Mouse (Mus musculus): ENCODE measurements around the gene Noct. TPM values are rescaled to one million over a fixed set of nuclear protein-coding genes. Genes with fewer than 3 reads are reported as not detected.
"Not testable (repeated sequence)": the region's sequence is repeated elsewhere in the genome, so short reads cannot be mapped to it uniquely, and the experiment has no call there.

Noct gene
- polyA plus RNA-seq (2012; rRNA removed), result 33.6 and 37.0 TPM in 2 replicates

- DNase-seq (ENCODE audit: low read depth, low spot score), result no peak
- under 1% methylated on average over 100 of the region's 100 CpGs for WGBS
Observed at GRCm38 (mm10) chr3:51224363-51225225, at the start of gene Noct. Gene Noct, plus strand, starts transcription at chr3:51224447.

- 58% methylated on average over 10 of the region's 10 CpGs for WGBS
- DNase-seq (ENCODE audit: low read depth, low spot score), result no peak
Observed at GRCm38 (mm10) chr3:51178158-51178557, 46.1 kb upstream of the Noct start.

GRCm38 (mm10) chr3:51179460-51180146 lies 44.6 kb upstream of the Noct start:
- no peak for DNase-seq (ENCODE audit: low read depth, low spot score)
- WGBS, result 87% methylated on average over 6 of the region's 6 CpGs

GRCm38 (mm10) chr3:51180341-51180940 lies 43.8 kb upstream of the Noct start:
- WGBS, result 85% methylated on average over 8 of the region's 8 CpGs
- no peak for DNase-seq (ENCODE audit: low read depth, low spot score)

- DNase-seq (ENCODE audit: low read depth, low spot score), result no peak
- WGBS, result 79% methylated on average over 5 of the region's 5 CpGs
Observed at GRCm38 (mm10) chr3:51182455-51182854, 41.8 kb upstream of the Noct start.

- DNase-seq (ENCODE audit: low read depth, low spot score), result not testable (repeated sequence)
- WGBS, result 41% methylated on average over 1 of the region's 1 CpGs
Observed at GRCm38 (mm10) chr3:51183508-51183907, 40.7 kb upstream of the Noct start.

GRCm38 (mm10) chr3:51183967-51184366 lies 40.3 kb upstream of the Noct start:
- 82% methylated on average over 3 of the region's 3 CpGs for WGBS

GRCm38 (mm10) chr3:51184715-51185114 lies 39.5 kb upstream of the Noct start:
- WGBS, result 72% methylated on average over 10 of the region's 10 CpGs

More at GRCm38 (mm10) chr3:51183967-51184366, 40.3 kb upstream of the Noct start:
- DNase-seq (ENCODE audit: low read depth, low spot score), result not testable (repeated sequence)

GRCm38 (mm10) chr3:51185406-51185805 lies 38.8 kb upstream of the Noct start:
- DNase-seq (ENCODE audit: low read depth, low spot score), result no peak
- 84% methylated on average over 7 of the region's 7 CpGs for WGBS

More at GRCm38 (mm10) chr3:51184715-51185114, 39.5 kb upstream of the Noct start:
- no peak for DNase-seq (ENCODE audit: low read depth, low spot score)

- DNase-seq (ENCODE audit: low read depth, low spot score), result no peak
- WGBS, result 26% methylated on average over 6 of the region's 6 CpGs
Observed at GRCm38 (mm10) chr3:51194075-51194474, 30.2 kb upstream of the Noct start.

GRCm38 (mm10) chr3:51195321-51195720 lies 28.9 kb upstream of the Noct start:
- no peak for DNase-seq (ENCODE audit: low read depth, low spot score)
- 21% methylated on average over 8 of the region's 8 CpGs for WGBS

GRCm38 (mm10) chr3:51195736-51196135 lies 28.5 kb upstream of the Noct start:
- no peak for DNase-seq (ENCODE audit: low read depth, low spot score)
- 61% methylated on average over 8 of the region's 8 CpGs for WGBS

GRCm38 (mm10) chr3:51196724-51197111 lies 27.5 kb upstream of the Noct start:
- WGBS, result 89% methylated on average over 3 of the region's 3 CpGs

GRCm38 (mm10) chr3:51197112-51197731 lies 27.0 kb upstream of the Noct start:
- WGBS, result 61% methylated on average over 9 of the region's 9 CpGs
- no peak for DNase-seq (ENCODE audit: low read depth, low spot score)

More at GRCm38 (mm10) chr3:51196724-51197111, 27.5 kb upstream of the Noct start:
- DNase-seq (ENCODE audit: low read depth, low spot score), result no peak

GRCm38 (mm10) chr3:51198291-51198690 lies 26.0 kb upstream of the Noct start:
- WGBS, result 16% methylated on average over 1 of the region's 1 CpGs

GRCm38 (mm10) chr3:51199130-51199529 lies 25.1 kb upstream of the Noct start:
- DNase-seq (ENCODE audit: low read depth, low spot score), result no peak
- 73% methylated on average over 6 of the region's 6 CpGs for WGBS

More at GRCm38 (mm10) chr3:51198291-51198690, 26.0 kb upstream of the Noct start:
- no peak for DNase-seq (ENCODE audit: low read depth, low spot score)

GRCm38 (mm10) chr3:51200311-51200710 lies 23.9 kb upstream of the Noct start:
- 48% methylated on average over 4 of the region's 4 CpGs for WGBS
- DNase-seq (ENCODE audit: low read depth, low spot score), result no peak

GRCm38 (mm10) chr3:51200894-51201293 lies 23.4 kb upstream of the Noct start:
- WGBS, result 44% methylated on average over 7 of the region's 7 CpGs
- peak; percentile 79 for DNase-seq (ENCODE audit: low read depth, low spot score)

- no peak for DNase-seq (ENCODE audit: low read depth, low spot score)
Observed at GRCm38 (mm10) chr3:51201986-51202385, 22.3 kb upstream of the Noct start.

GRCm38 (mm10) chr3:51202491-51202987 lies 21.7 kb upstream of the Noct start:
- no peak for DNase-seq (ENCODE audit: low read depth, low spot score)
- WGBS, result 48% methylated on average over 8 of the region's 8 CpGs

More at GRCm38 (mm10) chr3:51201986-51202385, 22.3 kb upstream of the Noct start:
- WGBS, result 28% methylated on average over 9 of the region's 9 CpGs

Data from large intestine, adult 2 months (tissue).